Mouse (Mus musculus) forebrain, postnatal 0 days (tissue): ENCODE results near the gene Flt1. TPM values are rescaled to one million over a fixed set of nuclear protein-coding genes. Genes with fewer than 3 reads are reported as not detected.
A peak's percentile ranks its signal among the peaks of the same experiment; 100 is the strongest.

Experiments
- ATAC-seq: fragments of 200-750 bp; cut with Nextera tagmentation; 2 replicates; pipeline ENCODE4 v1.8.0; 2017; ENCODE audit warnings: mild to moderate bottlenecking, moderate library complexity
- DNase-seq: peaks from one replicate; pipeline ENCODE4 v3.0.0-alpha.2; 2015
- H3K27ac ChIP-seq: fragments of 300-500 bp; sonication (generic); 2 replicates; pipeline ENCODE4 v1.5.1; 2014; ENCODE audit warnings: low read depth, mild to moderate bottlenecking, antibody characterized with exemption, low read length, moderate library complexity, mixed read lengths
- H3K27me3 ChIP-seq: fragments of 300-500 bp; sonication (generic); 2 replicates; pipeline ENCODE4 v1.6.1; 2014; ENCODE audit warnings: mild to moderate bottlenecking, low read length, mixed read lengths; ENCODE audit not compliant: insufficient read depth
- H3K36me3 ChIP-seq: fragments of 300-500 bp; sonication (generic); 2 replicates; pipeline ENCODE4 v1.6.1; 2014; ENCODE audit warnings: mild to moderate bottlenecking, moderate library complexity; ENCODE audit not compliant: insufficient read depth
- H3K4me1 ChIP-seq: fragments of 300-500 bp; sonication (generic); 2 replicates; pipeline ENCODE4 v1.6.1; 2014; ENCODE audit warnings: antibody characterized with exemption; ENCODE audit not compliant: insufficient read depth
- H3K4me2 ChIP-seq: fragments of 300-500 bp; sonication (generic); 2 replicates; pipeline ENCODE4 v1.6.1; 2014; ENCODE audit warnings: low read depth, mild to moderate bottlenecking, moderate library complexity
- H3K4me3 ChIP-seq: fragments of 300-500 bp; sonication (generic); 2 replicates; pipeline ENCODE4 v1.5.1; 2014; ENCODE audit warnings: low read depth, low read length, mixed read lengths
- H3K9ac ChIP-seq: fragments of 300-500 bp; sonication (generic); 2 replicates; pipeline ENCODE4 v1.6.1; 2014; ENCODE audit warnings: mild to moderate bottlenecking
- H3K9me3 ChIP-seq: fragments of 300-500 bp; sonication (generic); 2 replicates; pipeline ENCODE4 v1.6.1; 2016; ENCODE audit warnings: low read length
- CTCF ChIP-seq: sonication (generic); IDR thresholded peaks from 2 replicates; pipeline ENCODE4 v1.5.1; 2016; ENCODE audit warnings: antibody characterized with exemption, control low read depth, low read depth
- WGBS: fragments of 180-500 bp; shearing (Covaris S2); extraction: QIAGEN DNeasy Blood & Tissue Kit; methylation state at CpG from one replicate; pipeline ENCODE4 v1.1.7; 2014; 5-methylcytosine and 5-hydroxymethylcytosine counted together
- polyA plus RNA-seq: library from polyadenylated mRNA; unstranded; fragments of >200 nt; fragmentation: Nextera tagmentation; extraction: Ambion mirVana; gene quantifications from 2 replicates; pipeline ENCODE4 v1.2.1, GENCODE M21; 2015
- total RNA-seq: library from RNA; depleted of rRNA; stranded (reverse); fragments of >200 nt; gene quantifications from 2 replicates; pipeline ENCODE4 v1.2.3, GENCODE M21; 2014

The Flt1 gene
- total and polyA plus RNA-seq, 2 experiments from 2014 or later = 10.1 to 11.6 TPM

GRCm38 (mm10) chr5:147579148-147579547, 146.7 kb downstream of the Flt1 start:
- no peaks in the 10 kb centered on the region for H3K9me3 ChIP-seq
- ATAC-seq (no peak), DNase-seq (no peak)
- WGBS = 90% methylated on average over 7 of the region's 7 CpGs
- H3K4me1 ChIP-seq = no peaks in the 10 kb centered on the region
- H3K27ac ChIP-seq = no peak overlapping the region
- no peak overlapping the region for H3K4me2 ChIP-seq
- H3K27me3 ChIP-seq = no peaks in the 10 kb centered on the region
- TF ChIP-seq CTCF = 0 out of 2 replicates have a peak, but pooled peaks have one; percentile 14
- no peak overlapping the region for H3K9ac ChIP-seq
- no peaks in the 10 kb centered on the region for H3K36me3 ChIP-seq
- no peak overlapping the region for H3K4me3 ChIP-seq

GRCm38 (mm10) chr5:147577003-147577402, 148.8 kb downstream of the Flt1 start:
- Histone ChIP-seq H3K27ac (no peak overlapping the region), H3K27me3 (no peaks in the 10 kb centered on the region), H3K4me3 (no peak overlapping the region), H3K4me2 (no peak overlapping the region), H3K4me1 (no peaks in the 10 kb centered on the region), H3K36me3 (no peaks in the 10 kb centered on the region), H3K9me3 (no peaks in the 10 kb centered on the region), H3K9ac (no peak overlapping the region)
- no peak for DNase-seq
- ATAC-seq = no peak
- TF ChIP-seq CTCF = no peak
- 79% methylated on average over 6 of the region's 6 CpGs for WGBS

- Histone ChIP-seq H3K27ac (no peak overlapping the region), H3K4me1 (no peaks in the 10 kb centered on the region), H3K9me3 (no peaks in the 10 kb centered on the region), H3K27me3 (no peaks in the 10 kb centered on the region), H3K9ac (no peak overlapping the region), H3K4me2 (no peak overlapping the region), H3K36me3 (no peaks in the 10 kb centered on the region), H3K4me3 (no peak overlapping the region)
- WGBS = 74% methylated on average over 8 of the region's 8 CpGs
- no peak for TF ChIP-seq CTCF
- ATAC-seq (no peak), DNase-seq (no peak)
Observed at GRCm38 (mm10) chr5:147574517-147574916, 151.3 kb downstream of the Flt1 start.

- TF ChIP-seq CTCF = no peak
- no peak overlapping the region for H3K9ac ChIP-seq
- no peaks in the 10 kb centered on the region for H3K4me1 ChIP-seq
- H3K9me3 ChIP-seq = no peaks in the 10 kb centered on the region
- H3K4me3 ChIP-seq = no peak overlapping the region
- H3K27me3 ChIP-seq = no peaks in the 10 kb centered on the region
- H3K36me3 ChIP-seq = no peaks in the 10 kb centered on the region
- WGBS = 95% methylated on average over 1 of the region's 1 CpGs
- no peak overlapping the region for H3K4me2 ChIP-seq
- no peak for DNase-seq
- H3K27ac ChIP-seq = no peak overlapping the region
- no peak for ATAC-seq
Observed at GRCm38 (mm10) chr5:147573555-147573954, 152.3 kb downstream of the Flt1 start.

GRCm38 (mm10) chr5:147572695-147573094, 153.1 kb downstream of the Flt1 start:
- DNase-seq (no peak), ATAC-seq (no peak)
- Histone ChIP-seq H3K9ac (no peak overlapping the region), H3K9me3 (no peaks in the 10 kb centered on the region), H3K4me2 (no peak overlapping the region), H3K27me3 (no peaks in the 10 kb centered on the region), H3K4me1 (no peaks in the 10 kb centered on the region), H3K36me3 (no peaks in the 10 kb centered on the region), H3K27ac (no peak overlapping the region), H3K4me3 (no peak overlapping the region)
- TF ChIP-seq CTCF = no peak
- WGBS = 91% methylated on average over 7 of the region's 7 CpGs

- 71% methylated on average over 7 of the region's 7 CpGs for whole genome bisulfite sequencing
Observed at GRCm38 (mm10) chr5:147566335-147566734, 159.5 kb downstream of the Flt1 start.

GRCm38 (mm10) chr5:147565444-147565843, 160.4 kb downstream of the Flt1 start:
- Histone ChIP-seq H3K36me3 (no peaks in the 10 kb centered on the region), H3K27ac (no peak overlapping the region), H3K27me3 (no peaks in the 10 kb centered on the region), H3K4me2 (no peak overlapping the region), H3K9me3 (no peaks in the 10 kb centered on the region), H3K9ac (no peak overlapping the region), H3K4me3 (no peak overlapping the region), H3K4me1 (no peaks in the 10 kb centered on the region)
- 83% methylated on average over 7 of the region's 7 CpGs for WGBS
- no peak for TF ChIP-seq CTCF
- no peak for ATAC-seq
- DNase-seq = no peak

More at GRCm38 (mm10) chr5:147566335-147566734, 159.5 kb downstream of the Flt1 start:
- DNase-seq (no peak), ATAC-seq (no peak)
- H3K4me1 ChIP-seq = no peaks in the 10 kb centered on the region
- no peak overlapping the region for H3K9ac ChIP-seq
- H3K27ac ChIP-seq = no peak overlapping the region
- H3K4me3 ChIP-seq = no peak overlapping the region
- no peaks in the 10 kb centered on the region for H3K27me3 ChIP-seq
- H3K4me2 ChIP-seq = no peak overlapping the region
- TF ChIP-seq CTCF = no peak
- no peaks in the 10 kb centered on the region for H3K36me3 ChIP-seq
- H3K9me3 ChIP-seq = no peaks in the 10 kb centered on the region
